Mouse (Mus musculus): ENCODE data around the gene Nfxl1. TPM values are rescaled to one million over a fixed set of nuclear protein-coding genes. Genes with fewer than 3 reads are reported as not detected.

Nfxl1 gene
- polyA plus RNA-seq, 1 experiment from 2014 or later: 6.0 TPM

GRCm38 (mm10) chr5:72560976-72561628, 1.6 kb upstream of the Nfxl1 start:
- Histone ChIP-seq H3K27ac (replicated peaks) (no peak overlapping the region), H3K9ac (no peak overlapping the region), H3K4me3 (replicated peaks) (no peak overlapping the region), H3K27me3 (no peaks in the 10 kb centered on the region), H3K4me2 (no peak overlapping the region), H3K9me3 (replicated peaks) (no peaks in the 10 kb centered on the region), H3K36me3 (replicated peaks) (no peaks in the 10 kb centered on the region), H3K4me1 (replicated peaks) (peaks cover 18% of the 10 kb centered on the region)
- no peak for ATAC-seq (ENCODE audit: insufficient read depth)
- 35% methylated on average over 3 of the region's 3 CpGs for WGBS (ENCODE audit: insufficient replicate concordance)

- peaks cover 7% of the 10 kb centered on the region; the same call in 1 of the 2 replicates for H3K36me3 ChIP-seq (replicated peaks)
- no peaks in the 10 kb centered on the region for H3K27me3 ChIP-seq
- peak overlapping the region; percentile 88 for H3K9ac ChIP-seq
- H3K4me2 ChIP-seq: peak overlapping the region; percentile 98
- H3K9me3 ChIP-seq (replicated peaks): no peaks in the 10 kb centered on the region
- ATAC-seq (ENCODE audit: insufficient read depth): peak; percentile 82
- WGBS (ENCODE audit: insufficient replicate concordance): 2% methylated on average over 55 of the region's 57 CpGs
- H3K4me3 ChIP-seq (replicated peaks): peak overlapping the region; percentile 85
- H3K27ac ChIP-seq (replicated peaks): peak overlapping the region; percentile 73
- H3K4me1 ChIP-seq (replicated peaks): peaks cover 18% of the 10 kb centered on the region
Observed at GRCm38 (mm10) chr5:72558716-72559526, 563 bp downstream of the Nfxl1 start.

GRCm38 (mm10) chr5:72556245-72556644, 3.2 kb downstream of the Nfxl1 start:
- Histone ChIP-seq H3K36me3 (replicated peaks) (peaks cover 12% of the 10 kb centered on the region; the same call in 1 of the 2 replicates), H3K9ac (no peak overlapping the region), H3K4me3 (replicated peaks) (no peak overlapping the region), H3K9me3 (replicated peaks) (no peaks in the 10 kb centered on the region), H3K4me2 (no peak overlapping the region), H3K4me1 (replicated peaks) (peaks cover 18% of the 10 kb centered on the region), H3K27ac (replicated peaks) (no peak overlapping the region), H3K27me3 (no peaks in the 10 kb centered on the region)
- ATAC-seq (ENCODE audit: insufficient read depth): no peak
- WGBS (ENCODE audit: insufficient replicate concordance): 69% methylated on average over 3 of the region's 3 CpGs

GRCm38 (mm10) chr5:72551209-72551608, 8.3 kb downstream of the Nfxl1 start:
- H3K27me3 ChIP-seq: no peaks in the 10 kb centered on the region
- no peak for ATAC-seq (ENCODE audit: insufficient read depth)
- H3K9me3 ChIP-seq (replicated peaks): no peaks in the 10 kb centered on the region
- H3K4me2 ChIP-seq: no peak overlapping the region
- peaks cover 21% of the 10 kb centered on the region; the same call in 1 of the 2 replicates for H3K36me3 ChIP-seq (replicated peaks)
- no peak overlapping the region for H3K27ac ChIP-seq (replicated peaks)
- H3K4me3 ChIP-seq (replicated peaks): no peak overlapping the region
- H3K4me1 ChIP-seq (replicated peaks): no peaks in the 10 kb centered on the region
- 79% methylated on average over 3 of the region's 3 CpGs for WGBS (ENCODE audit: insufficient replicate concordance)
- no peak overlapping the region for H3K9ac ChIP-seq

- Histone ChIP-seq H3K27ac (replicated peaks) (no peak overlapping the region), H3K4me2 (no peak overlapping the region), H3K9ac (no peak overlapping the region), H3K36me3 (replicated peaks) (peaks cover 36% of the 10 kb centered on the region), H3K9me3 (replicated peaks) (no peaks in the 10 kb centered on the region), H3K27me3 (no peaks in the 10 kb centered on the region), H3K4me3 (replicated peaks) (no peak overlapping the region), H3K4me1 (replicated peaks) (no peaks in the 10 kb centered on the region)
- no peak for ATAC-seq (ENCODE audit: insufficient read depth)
- WGBS (ENCODE audit: insufficient replicate concordance): 83% methylated on average over 3 of the region's 3 CpGs
Observed at GRCm38 (mm10) chr5:72528896-72529295, 30.6 kb downstream of the Nfxl1 start.

DNA sequence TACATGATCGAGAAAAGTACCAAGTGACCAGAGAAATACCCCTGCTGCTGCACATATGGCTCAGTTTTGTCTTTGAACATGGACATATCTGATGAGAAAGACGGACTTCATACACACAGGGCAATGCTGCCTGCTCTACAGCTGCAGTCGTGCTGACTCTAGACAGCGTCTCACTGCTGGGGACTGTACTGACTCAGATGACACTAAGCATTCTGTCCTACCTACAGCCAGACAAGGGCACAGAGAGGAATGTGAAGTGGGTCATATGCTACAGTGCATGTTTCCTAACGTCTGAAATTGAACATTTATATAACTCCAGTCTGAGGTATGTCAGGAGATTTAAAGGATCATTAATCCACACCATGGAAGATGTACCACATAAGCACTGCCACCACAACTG, 45.7 kb downstream of the Nfxl1 start:
- no peak overlapping the region for H3K4me3 ChIP-seq (replicated peaks)
- ATAC-seq (ENCODE audit: insufficient read depth): no peak
- peaks cover 25% of the 10 kb centered on the region for H3K36me3 ChIP-seq (replicated peaks)
- 76% methylated on average over 5 of the region's 5 CpGs for WGBS (ENCODE audit: insufficient replicate concordance)
- no peak overlapping the region for H3K27ac ChIP-seq (replicated peaks)
- no peak overlapping the region for H3K9ac ChIP-seq
- H3K4me1 ChIP-seq (replicated peaks): no peaks in the 10 kb centered on the region
- no peaks in the 10 kb centered on the region for H3K9me3 ChIP-seq (replicated peaks)
- H3K27me3 ChIP-seq: no peaks in the 10 kb centered on the region
- no peak overlapping the region for H3K4me2 ChIP-seq

- H3K27me3 ChIP-seq: peaks cover 38% of the 10 kb centered on the region
- no peaks in the 10 kb centered on the region for H3K9me3 ChIP-seq (replicated peaks)
- no peak for ATAC-seq (ENCODE audit: insufficient read depth)
- H3K27ac ChIP-seq (replicated peaks): no peak overlapping the region
- H3K4me1 ChIP-seq (replicated peaks): 0 out of 2 replicates have a peak, but pooled peaks cover 4% of the 10 kb centered on the region
- no peak overlapping the region for H3K4me2 ChIP-seq
- no peak overlapping the region for H3K4me3 ChIP-seq (replicated peaks)
- no peak overlapping the region for H3K9ac ChIP-seq
- WGBS (ENCODE audit: insufficient replicate concordance): 52% methylated on average over 5 of the region's 5 CpGs
- no peaks in the 10 kb centered on the region for H3K36me3 ChIP-seq (replicated peaks)
Observed at GRCm38 (mm10) chr5:72505740-72506139, 53.7 kb downstream of the Nfxl1 start.

- peak within 1 kb of the TSS; percentile 18 for H3K4me3 ChIP-seq (replicated peaks)
- 1% methylated on average over 64 of the region's 64 CpGs for WGBS (ENCODE audit: insufficient replicate concordance)
Observed at GRCm38 (mm10) chr5:72503531-72504523, 55.7 kb downstream of the Nfxl1 start, which contains the start of gene Corin. Gene Corin (minus strand): TSS chr5:72504473.

DNA sequence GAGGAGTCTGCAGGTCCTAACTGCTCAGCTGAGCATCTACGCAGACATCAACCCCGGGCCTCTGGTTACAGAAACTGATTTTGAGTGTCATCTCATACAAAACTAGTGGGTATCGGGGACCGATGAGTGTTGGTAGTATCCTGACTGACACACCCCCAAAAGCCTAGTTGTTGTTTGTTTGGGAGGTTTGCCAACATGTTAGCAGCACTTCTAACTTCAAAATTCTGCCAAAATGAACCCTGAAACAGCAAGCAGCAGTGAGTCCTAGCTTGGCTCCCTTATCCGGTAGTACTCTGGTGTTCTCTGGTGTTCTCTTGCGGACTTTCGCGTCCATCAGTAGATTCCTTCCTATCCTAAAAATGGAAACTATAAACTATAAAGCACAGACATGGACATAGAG, 56.7 kb downstream of the Nfxl1 start:
- H3K4me2 ChIP-seq: no peak overlapping the region

More at GRCm38 (mm10) chr5:72503531-72504523, 55.7 kb downstream of the Nfxl1 start, which contains the start of gene Corin:
- Histone ChIP-seq H3K4me1 (replicated peaks) (0 out of 2 replicates have a peak, but pooled peaks cover 4% of the 10 kb centered on the region), H3K27me3 (peaks cover 38% of the 10 kb centered on the region), H3K9ac (no peak within 1 kb of the TSS), H3K4me2 (peak within 1 kb of the TSS; percentile 41), H3K36me3 (replicated peaks) (no peaks in the 10 kb centered on the region), H3K9me3 (replicated peaks) (no peaks in the 10 kb centered on the region), H3K27ac (replicated peaks) (no peak within 1 kb of the TSS)
- no peak for ATAC-seq (ENCODE audit: insufficient read depth)

GRCm38 (mm10) chr5:72501763-72502162, 57.7 kb downstream of the Nfxl1 start:
- Histone ChIP-seq H3K27ac (replicated peaks) (no peak overlapping the region), H3K9ac (no peak overlapping the region), H3K9me3 (replicated peaks) (no peaks in the 10 kb centered on the region), H3K4me2 (no peak overlapping the region), H3K27me3 (peaks cover 38% of the 10 kb centered on the region), H3K4me1 (replicated peaks) (0 out of 2 replicates have a peak, but pooled peaks cover 4% of the 10 kb centered on the region), H3K36me3 (replicated peaks) (no peaks in the 10 kb centered on the region), H3K4me3 (replicated peaks) (no peak overlapping the region)
- ATAC-seq (ENCODE audit: insufficient read depth): no peak
- 43% methylated on average over 3 of the region's 3 CpGs for WGBS (ENCODE audit: insufficient replicate concordance)

More for the DNA sequence above, 56.7 kb downstream of the Nfxl1 start:
- ATAC-seq (ENCODE audit: insufficient read depth): no peak
- H3K36me3 ChIP-seq (replicated peaks): no peaks in the 10 kb centered on the region
- H3K4me3 ChIP-seq (replicated peaks): no peak overlapping the region
- H3K27ac ChIP-seq (replicated peaks): no peak overlapping the region
- H3K4me1 ChIP-seq (replicated peaks): 0 out of 2 replicates have a peak, but pooled peaks cover 4% of the 10 kb centered on the region
- peaks cover 38% of the 10 kb centered on the region for H3K27me3 ChIP-seq
- 63% methylated on average over 8 of the region's 8 CpGs for WGBS (ENCODE audit: insufficient replicate concordance)
- H3K9ac ChIP-seq: no peak overlapping the region
- H3K9me3 ChIP-seq (replicated peaks): no peaks in the 10 kb centered on the region

Measured in liver, embryonic 15.5 days (tissue).